Mouse (Mus musculus) erythroblast, embryonic 14.5 days (primary cell): Measurements from ENCODE around the gene Galc.

Experiments
- GATA1 ChIP-seq: IDR thresholded peaks from 2 replicates; pipeline ENCODE4 v1.6.1; 2012; ENCODE audit warnings: low read length, inconsistent platforms, mixed read lengths
- TAL1 ChIP-seq: IDR thresholded peaks from 3 replicates; pipeline ENCODE4 v1.6.1; 2012; ENCODE audit warnings: low read length, inconsistent platforms, mixed read lengths

GRCm38 (mm10) chr12:98258371-98258844 is 851 bp downstream of the Galc start:
- no peak for TF ChIP-seq TAL1
- TF ChIP-seq GATA1, result no peak
